Mouse (Mus musculus) heart, postnatal 14 days (tissue): ENCODE data around the gene Ankk1. TPM values are rescaled to one million over a fixed set of nuclear protein-coding genes. Genes with fewer than 3 reads are reported as not detected.

Source experiments
- total RNA-seq, 2 experiments: library from RNA; stranded (reverse); gene quantifications; 2 replicates each; pipeline ENCODE4 v1.2.3; 2021

The Ankk1 gene
- total RNA-seq, 2 experiments from 2014 or later = not detected

Other genes starting within 250 kb of the Ankk1 start
- not detected for gene Gm4894, start 176.5 kb downstream of the Ankk1 start, total RNA-seq
- gene Drd2, start 86.4 kb downstream of the Ankk1 start, total RNA-seq = under 1 TPM; 0.69 to 0.80 TPM
- 1 to 10 TPM; 9.4 to 9.7 TPM for gene Ttc12, start 59.2 kb upstream of the Ankk1 start, total RNA-seq